Mouse (Mus musculus) right cerebral cortex, adult 18-20 months (tissue): ENCODE measurements around the gene Ackr3.
A peak's percentile ranks its signal among the peaks of the same experiment; 100 is the strongest.

Source experiments
- DNase-seq: peaks from one replicate; pipeline ENCODE4 v3.0.0; 2022; ENCODE audit warnings: mixed read lengths

Gene Ackr3

GRCm38 (mm10) chr1:90206684-90207083, 2.9 kb downstream of the Ackr3 start:
- DNase-seq, result no peak

- no peak for DNase-seq
Measured at GRCm38 (mm10) chr1:90207279-90207678, 3.5 kb downstream of the Ackr3 start.

- DNase-seq, result no peak
Measured at GRCm38 (mm10) chr1:90207739-90208502, 4.1 kb downstream of the Ackr3 start.

- DNase-seq, result no peak
Measured at GRCm38 (mm10) chr1:90208503-90208860, 4.7 kb downstream of the Ackr3 start.

- no peak for DNase-seq
Measured at GRCm38 (mm10) chr1:90209069-90209468, 5.3 kb downstream of the Ackr3 start.

- no peak for DNase-seq
Measured at GRCm38 (mm10) chr1:90209741-90210140, 6.0 kb downstream of the Ackr3 start.

- DNase-seq, result no peak
Measured at GRCm38 (mm10) chr1:90210346-90210745, 6.6 kb downstream of the Ackr3 start.

GRCm38 (mm10) chr1:90210761-90211160, 7.0 kb downstream of the Ackr3 start:
- DNase-seq, result no peak

DNA sequence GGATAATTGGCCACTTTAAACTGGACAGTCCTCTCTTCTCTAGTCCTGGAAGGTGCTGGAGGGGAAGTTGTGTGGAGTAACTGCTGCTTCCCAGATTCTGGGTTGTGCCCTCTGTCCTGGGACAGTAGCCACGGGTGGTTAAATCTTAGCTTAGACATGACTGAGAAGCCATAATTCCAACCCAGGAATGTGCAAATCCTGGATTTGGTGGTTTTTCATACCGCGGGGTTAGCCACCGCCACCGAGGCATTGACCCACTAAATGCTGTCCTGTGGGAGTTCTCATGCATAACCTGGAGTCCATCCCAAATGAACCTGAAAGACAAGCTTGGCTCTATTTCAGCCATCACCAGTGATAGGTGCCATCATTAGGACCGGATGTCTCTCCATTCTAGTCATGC, 8.6 kb downstream of the Ackr3 start:
- DNase-seq, result no peak

GRCm38 (mm10) chr1:90212901-90213300, 9.1 kb downstream of the Ackr3 start:
- no peak for DNase-seq

- no peak for DNase-seq
Measured at GRCm38 (mm10) chr1:90214021-90214420, 10.2 kb downstream of the Ackr3 start.

DNA sequence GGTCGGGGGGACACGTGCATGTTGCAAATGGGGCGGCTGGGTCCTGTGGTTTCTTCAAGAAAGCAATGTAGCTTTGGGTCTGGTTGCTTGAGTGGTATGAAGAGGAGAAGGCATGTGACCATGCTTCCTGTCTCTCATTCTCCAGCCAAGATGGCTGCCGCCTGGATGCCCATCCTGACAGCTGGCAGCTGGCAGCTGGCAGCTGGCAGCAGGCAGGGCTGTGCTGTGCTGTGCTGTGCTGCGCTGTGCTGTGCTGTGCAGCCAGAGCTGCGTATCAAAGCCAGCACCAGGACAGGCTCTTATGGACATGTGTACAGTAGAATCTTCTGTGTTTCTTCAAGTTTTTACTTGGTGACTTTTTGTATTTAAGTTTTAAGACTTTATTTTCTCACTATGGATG, 11.1 kb downstream of the Ackr3 start:
- no peak for DNase-seq

DNA sequence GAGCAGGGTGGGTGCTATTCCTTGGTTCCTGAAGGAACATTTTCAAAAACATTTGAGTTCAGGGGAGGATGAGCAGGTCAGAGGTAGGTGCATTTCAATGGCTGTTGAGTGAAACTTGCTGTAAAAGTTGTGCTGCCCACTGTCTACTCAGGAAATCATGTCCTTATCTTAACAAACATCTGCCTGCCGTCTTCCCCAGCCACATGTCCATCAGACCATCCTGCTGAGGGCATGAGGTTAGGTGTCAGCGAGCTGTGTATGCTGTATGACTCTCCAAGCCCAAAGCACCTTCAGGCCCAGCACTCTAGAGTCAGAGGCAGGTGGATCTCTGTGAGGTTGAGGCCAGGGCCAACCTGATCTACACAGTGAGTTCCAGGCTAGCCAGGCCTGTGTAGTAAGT, 12.1 kb downstream of the Ackr3 start:
- no peak for DNase-seq

DNA sequence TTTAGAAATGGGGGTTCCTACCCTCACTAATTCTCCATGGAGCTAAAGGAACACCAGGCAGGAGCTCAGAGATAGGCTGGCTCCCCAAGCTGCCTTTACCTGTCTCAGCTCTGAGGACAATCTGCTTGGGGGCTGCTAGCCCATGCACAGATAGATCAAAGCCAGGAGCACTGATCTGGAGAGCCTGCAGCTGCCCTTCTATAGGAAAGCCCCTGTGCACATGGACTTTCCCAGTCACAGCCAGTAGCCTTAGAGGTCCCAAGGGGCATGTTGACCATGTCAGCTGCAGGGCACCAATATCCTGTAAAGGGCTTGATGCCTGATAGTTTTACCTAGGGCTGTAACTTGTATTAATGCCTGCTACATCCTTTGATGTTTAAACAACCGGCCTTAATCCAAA, 12.6 kb downstream of the Ackr3 start:
- DNase-seq, result no peak

DNA sequence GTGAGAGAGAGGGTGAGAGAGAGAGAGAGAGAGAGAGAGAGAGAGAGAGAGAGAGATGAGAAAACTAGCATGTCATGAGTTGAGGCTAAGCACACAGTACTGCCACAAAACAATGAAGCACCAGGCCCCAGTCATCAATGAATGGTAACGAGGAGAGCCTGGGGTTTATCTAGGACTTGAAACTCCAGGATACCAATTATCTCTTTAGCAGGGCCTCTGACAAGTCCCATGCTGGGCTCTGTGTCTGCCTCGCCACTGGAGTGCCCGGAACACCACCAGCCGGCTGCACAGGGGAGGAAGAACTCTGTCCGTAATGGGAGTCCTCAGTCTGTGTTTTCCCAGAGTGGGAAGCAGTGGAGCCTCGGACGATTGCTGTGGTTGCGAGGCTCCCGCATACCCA, 16.5 kb downstream of the Ackr3 start:
- no peak for DNase-seq

DNA sequence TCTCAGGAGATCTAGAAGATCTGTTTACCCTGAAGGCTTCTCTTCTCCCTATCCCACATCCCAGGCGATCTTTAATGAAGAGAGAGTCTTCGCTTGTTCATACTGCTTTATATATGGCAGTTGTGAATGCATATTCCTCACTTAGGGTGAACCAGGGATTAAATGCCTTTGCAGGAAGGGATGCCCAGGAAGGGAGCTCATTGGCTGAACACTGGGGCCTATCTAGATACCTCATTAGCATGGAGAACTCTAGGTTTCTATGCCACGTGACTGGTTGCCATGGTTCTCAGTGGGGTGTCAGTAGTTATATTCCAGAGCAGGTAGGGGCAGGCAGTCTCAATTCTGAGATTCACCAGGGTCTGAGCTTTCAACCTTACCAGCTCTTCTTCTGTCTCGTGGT, 17.1 kb downstream of the Ackr3 start:
- DNase-seq, result no peak

GRCm38 (mm10) chr1:90221811-90222361, 18.1 kb downstream of the Ackr3 start:
- DNase-seq, result peak; percentile 88

DNA sequence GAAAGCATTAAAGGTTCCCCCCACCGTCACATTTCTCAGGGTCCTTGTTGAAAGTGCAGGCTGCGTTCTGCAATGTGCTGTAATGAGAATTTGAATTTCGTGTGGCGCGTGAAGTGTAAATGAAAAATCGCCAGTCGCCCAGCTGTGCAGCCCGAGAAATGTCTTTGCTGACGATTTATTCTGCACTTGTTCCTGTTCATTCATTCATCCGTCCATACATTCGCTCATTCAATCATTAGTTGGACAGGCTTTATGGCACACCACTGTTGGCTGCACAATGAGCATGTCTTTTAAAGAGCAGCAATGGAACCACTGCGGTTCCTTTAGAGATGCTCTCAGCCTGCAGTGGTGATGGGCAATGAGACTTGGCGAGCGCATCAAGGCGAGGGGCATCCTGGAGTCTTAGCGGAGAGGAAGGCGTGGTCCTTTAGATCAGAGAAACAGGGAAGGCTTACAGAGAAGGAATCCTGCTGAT, 18.7 kb downstream of the Ackr3 start:
- DNase-seq, result no peak

- DNase-seq, result no peak
Measured at GRCm38 (mm10) chr1:90223006-90223405, 19.2 kb downstream of the Ackr3 start.

GRCm38 (mm10) chr1:90225603-90226254, 21.9 kb downstream of the Ackr3 start:
- no peak for DNase-seq

DNA sequence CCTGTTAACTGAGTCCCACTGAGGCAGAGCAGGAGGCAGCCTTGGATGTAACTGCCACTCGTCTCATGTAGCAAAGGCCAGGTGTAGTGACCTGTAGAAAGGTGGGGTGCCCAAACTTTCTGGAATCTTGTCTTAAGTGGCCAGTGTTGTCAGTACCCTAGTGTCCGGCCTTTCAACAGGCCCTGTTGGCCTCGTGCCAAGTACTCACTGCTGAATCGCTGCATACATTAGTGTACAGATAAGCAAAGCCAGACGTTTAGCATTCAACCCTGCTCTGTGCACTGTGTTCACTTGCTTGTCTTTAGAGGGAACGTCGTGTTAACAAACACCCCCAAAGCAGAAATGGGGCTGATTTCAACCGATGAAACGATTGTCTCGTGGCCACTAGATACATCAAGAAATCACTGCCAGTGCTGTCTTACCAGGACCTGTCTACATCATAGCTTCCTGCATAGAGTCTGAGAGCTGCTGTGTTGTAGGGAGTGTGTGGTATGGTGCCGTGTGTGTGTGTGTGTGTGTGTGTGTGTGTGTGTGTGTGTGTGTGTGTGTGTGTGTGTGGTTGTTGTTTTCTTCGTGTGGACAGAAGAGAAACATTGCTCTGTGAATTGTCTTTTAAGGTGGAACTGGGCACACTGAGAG, 24.0 kb downstream of the Ackr3 start:
- DNase-seq, result no peak

DNA sequence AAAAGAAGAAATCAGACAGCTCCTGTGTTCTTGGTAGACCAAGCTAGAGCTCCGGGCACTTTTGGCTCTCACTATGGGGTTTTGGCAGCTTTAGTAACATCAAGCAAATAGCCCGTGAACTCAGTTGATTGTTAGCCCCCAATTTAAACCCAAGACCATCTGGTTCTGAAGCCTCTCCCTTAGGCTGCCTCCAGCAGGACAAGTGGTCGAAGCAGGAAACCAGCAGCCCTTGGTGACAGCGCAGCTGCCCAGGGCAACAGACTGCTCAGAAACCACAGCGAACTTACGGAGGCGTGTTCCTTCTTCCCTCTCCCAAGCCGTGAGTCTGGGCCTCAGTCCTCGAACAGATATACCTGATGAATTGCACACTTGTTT, 24.5 kb downstream of the Ackr3 start:
- no peak for DNase-seq

GRCm38 (mm10) chr1:90230611-90231010, 26.8 kb downstream of the Ackr3 start:
- no peak for DNase-seq
